Mouse (Mus musculus): ENCODE results near the gene Jmjd7.

The Jmjd7 gene

GRCm38 (mm10) chr2:120059466-120059865, 32.2 kb downstream of the Jmjd7 start:
- DNase-seq (ENCODE audit: low read depth, low spot score) = no peak

GRCm38 (mm10) chr2:120060190-120060589, 32.9 kb downstream of the Jmjd7 start:
- no peak for DNase-seq (ENCODE audit: low read depth, low spot score)

GRCm38 (mm10) chr2:120060651-120061050, 33.4 kb downstream of the Jmjd7 start:
- no peak for DNase-seq (ENCODE audit: low read depth, low spot score)

GRCm38 (mm10) chr2:120062248-120062647, 35.0 kb downstream of the Jmjd7 start:
- DNase-seq (ENCODE audit: low read depth, low spot score) = no peak

GRCm38 (mm10) chr2:120064639-120065038, 37.4 kb downstream of the Jmjd7 start:
- DNase-seq (ENCODE audit: low read depth, low spot score) = no peak

- DNase-seq (ENCODE audit: low read depth, low spot score) = no peak
These were observed 38.0 kb downstream of the Jmjd7 start for GRCm38 (mm10) chr2:120065243-120065642.

- no peak for DNase-seq (ENCODE audit: low read depth, low spot score)
These were observed 38.9 kb downstream of the Jmjd7 start for GRCm38 (mm10) chr2:120066224-120066623.

GRCm38 (mm10) chr2:120068555-120069465, 41.5 kb downstream of the Jmjd7 start:
- DNase-seq (ENCODE audit: low read depth, low spot score) = peak; percentile 30

- DNase-seq (ENCODE audit: low read depth, low spot score) = no peak
These were observed 42.2 kb downstream of the Jmjd7 start for GRCm38 (mm10) chr2:120069466-120069990.

GRCm38 (mm10) chr2:120074096-120074495, 46.8 kb downstream of the Jmjd7 start:
- DNase-seq (ENCODE audit: low read depth, low spot score) = no peak

- DNase-seq (ENCODE audit: low read depth, low spot score) = peak; percentile 31
These were observed 48.9 kb downstream of the Jmjd7 start for GRCm38 (mm10) chr2:120076076-120076705.

Data from retina, postnatal 7 days (tissue).